Mouse (Mus musculus) C2C12 (cell line): Measurements from ENCODE around the gene Cnn2. TPM values are rescaled to one million over a fixed set of nuclear protein-coding genes. Genes with fewer than 3 reads are reported as not detected.

Source experiments
- H3K27me3 ChIP-seq: one replicate; pipeline ENCODE4 v1.6.1; 2011; ENCODE audit not compliant: control insufficient read depth, insufficient read depth, insufficient read length
- H3K36me3 ChIP-seq: one replicate; pipeline ENCODE4 v1.6.1; 2011; ENCODE audit not compliant: control insufficient read depth, insufficient read depth
- H3K4me3 ChIP-seq: one replicate; pipeline ENCODE4 v1.5.1; 2011; ENCODE audit warnings: mild to moderate bottlenecking, control low read depth; ENCODE audit not compliant: poor library complexity, insufficient read depth, severe bottlenecking
- H3K79me2 ChIP-seq: one replicate; pipeline ENCODE4 v1.6.1; 2011; ENCODE audit not compliant: control insufficient read depth, insufficient read depth
- H3K79me3 ChIP-seq: one replicate; pipeline ENCODE4 v1.6.1; 2011; ENCODE audit warnings: low read depth, control low read depth
- H3ac ChIP-seq: one replicate; pipeline ENCODE3; 2011; ENCODE audit warnings: low read depth; ENCODE audit not compliant: control insufficient read depth, insufficient read length
- CEBPB ChIP-seq: IDR thresholded peaks from one replicate; pipeline ENCODE4 v1.6.1; 2011; ENCODE audit warnings: low read depth, mild to moderate bottlenecking, control low read depth, moderate library complexity
- CTCF ChIP-seq: IDR thresholded peaks from one replicate; pipeline ENCODE4 v1.5.1; 2011; ENCODE audit not compliant: control insufficient read depth, insufficient read depth, insufficient read length
- FOSL1 ChIP-seq: IDR thresholded peaks from one replicate; pipeline ENCODE4 v1.8.0; 2011; ENCODE audit warnings: mild to moderate bottlenecking, low read length; ENCODE audit not compliant: poor library complexity, insufficient read depth, severe bottlenecking
- MAX ChIP-seq: IDR thresholded peaks from one replicate; pipeline ENCODE4 v1.6.1; 2011; ENCODE audit warnings: mild to moderate bottlenecking, control low read depth
- MYOD1 ChIP-seq: IDR thresholded peaks from one replicate; pipeline ENCODE4 v1.6.1; 2011; ENCODE audit warnings: low read depth; ENCODE audit not compliant: control insufficient read depth, insufficient read length
- MYOG ChIP-seq: IDR thresholded peaks from one replicate; pipeline ENCODE4 v1.6.1; 2011; ENCODE audit not compliant: control insufficient read depth, insufficient read length; ENCODE audit errors: extremely low read depth
- USF1 ChIP-seq: IDR thresholded peaks from one replicate; pipeline ENCODE4 v1.6.1; 2011; ENCODE audit warnings: low read depth, mild to moderate bottlenecking, control low read depth, moderate library complexity
- polyA plus RNA-seq: library from polyadenylated mRNA; unstranded; fragments of >200 nt; fragmentation: generic; extraction: Trizol; gene quantifications from one replicate; pipeline ENCODE4 v1.2.1, GENCODE M21; 2012; ENCODE audit warnings: missing spikeins

Gene Cnn2
- polyA plus RNA-seq, 1 experiment, result 437 TPM

DNA sequence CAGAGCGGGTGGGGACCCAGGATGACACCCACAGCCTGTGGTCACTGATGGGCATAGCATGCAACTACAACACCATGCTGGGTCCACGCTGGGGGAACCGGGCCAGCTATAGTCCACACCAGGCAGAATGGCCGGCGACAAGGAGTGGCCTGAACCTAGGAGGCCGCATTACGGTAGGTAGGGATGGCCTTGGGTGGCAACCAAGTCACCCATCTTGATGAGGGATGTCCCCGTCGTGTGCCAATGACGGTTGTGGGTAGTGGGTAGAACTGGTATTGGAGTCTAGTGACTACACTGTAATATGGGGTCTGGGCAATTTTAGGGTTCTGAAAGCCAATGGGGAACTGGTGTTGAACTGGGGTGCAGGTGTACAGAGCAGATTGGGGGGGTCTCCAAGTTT is 28.5 kb downstream of the Cnn2 start:
- no peak overlapping the region for H3K4me3 ChIP-seq
- TF ChIP-seq MAX, result no peak
- no peak for TF ChIP-seq CEBPB
- TF ChIP-seq FOSL1, result no peak
- TF ChIP-seq CTCF, result no peak
- TF ChIP-seq MYOG, result no peak
- TF ChIP-seq MYOD1, result no peak
- TF ChIP-seq USF1, result no peak
- no peaks in the 10 kb centered on the region for H3K79me2 ChIP-seq
- H3K79me3 ChIP-seq, result no peaks in the 10 kb centered on the region
- no peaks in the 10 kb centered on the region for H3K27me3 ChIP-seq
- H3ac ChIP-seq, result no peak overlapping the region
- peaks cover 15% of the 10 kb centered on the region for H3K36me3 ChIP-seq

DNA sequence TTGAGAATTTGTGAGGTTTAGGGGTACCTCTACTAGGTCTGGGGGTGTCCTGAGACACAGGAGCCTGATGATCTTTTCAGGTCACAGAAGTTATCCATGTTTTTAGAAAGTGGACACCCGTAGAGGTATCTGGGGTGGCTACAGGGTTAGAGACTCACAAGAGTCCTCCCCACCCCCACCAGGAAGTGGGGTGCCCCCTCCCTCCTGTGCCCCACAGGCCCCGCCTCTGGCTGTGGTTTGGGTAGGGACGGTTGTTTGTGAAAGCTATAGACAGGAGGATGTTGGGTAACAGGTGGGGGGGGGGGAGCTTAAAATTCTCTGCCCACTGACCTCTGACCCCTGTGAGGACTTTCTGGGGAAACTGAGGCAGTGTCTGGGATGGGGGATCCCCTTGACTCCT is 29.0 kb downstream of the Cnn2 start:
- TF ChIP-seq CEBPB (no peak), MAX (no peak), MYOG (no peak), MYOD1 (no peak), USF1 (no peak), FOSL1 (no peak), CTCF (no peak)
- Histone ChIP-seq H3K36me3 (peaks cover 12% of the 10 kb centered on the region), H3K79me2 (no peaks in the 10 kb centered on the region), H3ac (no peak overlapping the region), H3K27me3 (no peaks in the 10 kb centered on the region), H3K4me3 (no peak overlapping the region), H3K79me3 (no peaks in the 10 kb centered on the region)

DNA sequence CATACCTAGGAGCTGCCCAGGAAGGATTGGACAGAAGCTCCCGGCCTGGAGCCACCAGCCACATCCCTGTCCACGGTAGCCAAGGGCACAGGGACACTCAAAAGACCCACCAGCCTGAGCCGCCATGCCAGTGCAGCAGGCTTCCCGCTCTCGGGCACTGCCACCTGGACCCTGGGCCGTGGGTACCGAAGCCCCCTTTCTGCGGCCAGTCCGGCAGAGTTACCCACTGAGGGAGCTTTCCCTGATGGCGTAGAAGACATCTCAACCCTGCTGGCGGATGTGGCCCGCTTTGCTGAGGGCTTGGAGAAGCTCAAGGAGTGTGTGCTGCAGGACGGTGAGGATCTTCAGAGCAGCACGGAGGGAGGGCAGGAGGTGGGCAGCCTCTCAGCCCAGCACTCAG is 29.4 kb downstream of the Cnn2 start:
- TF ChIP-seq MYOD1 (no peak), MYOG (no peak), MAX (no peak), CTCF (no peak), CEBPB (no peak), USF1 (no peak), FOSL1 (no peak)
- Histone ChIP-seq H3K79me3 (no peaks in the 10 kb centered on the region), H3ac (no peak overlapping the region), H3K27me3 (no peaks in the 10 kb centered on the region), H3K79me2 (no peaks in the 10 kb centered on the region), H3K4me3 (no peak overlapping the region), H3K36me3 (peaks cover 11% of the 10 kb centered on the region)

DNA sequence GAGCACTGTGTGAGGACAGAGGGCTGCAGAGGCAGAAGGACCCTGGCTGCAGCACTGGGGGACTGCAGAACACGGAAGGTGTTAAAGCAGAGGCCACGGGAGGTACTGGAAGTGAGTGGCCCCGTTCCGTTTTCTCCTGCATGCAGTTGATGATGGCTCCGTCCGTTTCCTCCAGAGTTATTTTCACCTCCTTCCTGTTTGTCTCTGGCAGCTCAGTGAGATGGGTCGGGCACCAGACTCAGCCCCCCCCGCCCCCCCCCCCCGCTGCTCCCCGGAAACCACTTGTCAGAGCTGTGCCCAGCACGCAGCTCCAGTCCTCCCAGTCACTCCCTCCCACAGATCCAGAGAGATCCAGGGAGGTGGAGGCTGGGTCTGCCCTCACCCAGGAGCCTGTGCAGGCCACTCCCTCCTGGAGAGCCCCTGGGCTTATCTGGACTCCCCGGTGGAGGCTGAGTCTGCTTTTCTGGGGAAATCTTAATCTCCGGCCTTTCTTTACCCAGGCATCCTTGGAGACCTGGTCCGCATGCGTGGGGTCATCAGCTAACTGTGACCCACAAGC is 30.4 kb downstream of the Cnn2 start:
- TF ChIP-seq USF1, result no peak
- TF ChIP-seq FOSL1, result no peak
- peak overlapping the region; percentile 8 for H3ac ChIP-seq
- H3K79me2 ChIP-seq, result no peaks in the 10 kb centered on the region
- H3K36me3 ChIP-seq, result peaks cover 5% of the 10 kb centered on the region
- H3K27me3 ChIP-seq, result no peaks in the 10 kb centered on the region
- H3K79me3 ChIP-seq, result no peaks in the 10 kb centered on the region
- H3K4me3 ChIP-seq, result no peak overlapping the region

DNA sequence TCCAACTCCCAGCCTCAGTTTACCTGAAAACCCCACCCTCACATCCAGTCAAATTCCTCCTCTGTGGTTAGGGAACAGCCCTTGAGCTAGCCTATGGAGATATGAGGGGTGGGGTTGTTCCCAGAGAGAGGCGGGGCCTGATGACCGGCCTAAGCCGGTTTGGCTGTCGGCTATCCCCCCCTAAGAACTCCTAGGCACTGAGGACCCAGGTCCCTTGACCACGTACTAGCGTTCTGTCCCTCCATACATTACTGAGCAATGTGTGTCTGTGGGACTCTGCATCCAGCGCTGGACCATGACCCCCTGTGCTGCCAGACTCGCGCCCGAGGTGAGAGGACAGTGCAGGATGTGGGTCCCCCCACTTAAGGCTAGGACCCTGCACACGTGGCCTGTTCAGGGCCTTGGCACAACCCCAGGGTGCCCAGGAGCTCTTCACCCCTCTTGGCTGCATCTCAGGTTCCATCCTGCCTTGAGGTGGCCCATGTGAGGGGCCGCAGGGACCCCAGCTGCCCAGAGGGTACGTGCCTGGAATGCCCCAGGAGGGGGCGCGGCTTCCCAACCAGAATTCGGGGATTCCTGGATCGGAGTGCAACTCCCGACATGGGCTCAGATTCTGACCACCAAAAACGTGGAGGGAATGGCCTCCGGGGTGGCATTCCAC is 31.2 kb downstream of the Cnn2 start:
- no peaks in the 10 kb centered on the region for H3K27me3 ChIP-seq

DNA sequence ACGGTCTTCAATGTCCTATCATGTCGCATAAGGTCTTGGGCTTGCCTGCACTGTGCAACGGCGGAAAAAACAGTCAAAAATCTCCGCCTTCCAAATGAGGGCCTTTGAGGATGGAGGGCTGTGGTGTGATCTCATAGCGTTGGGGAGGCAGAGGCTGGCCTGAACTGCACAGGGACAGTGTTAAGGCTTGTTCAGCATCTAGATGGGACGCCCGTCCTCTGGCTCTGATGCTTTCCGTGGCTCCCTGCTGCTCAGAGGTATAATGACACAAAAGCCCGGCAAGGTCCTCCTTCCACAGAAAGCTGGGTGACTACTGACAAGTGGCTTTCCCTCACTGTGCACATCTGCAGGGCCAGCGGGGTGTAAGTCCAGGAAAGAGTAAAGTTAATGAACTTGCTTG is 31.8 kb downstream of the Cnn2 start:
- H3K79me2 ChIP-seq, result no peaks in the 10 kb centered on the region
- no peak overlapping the region for H3K4me3 ChIP-seq
- peaks cover 4% of the 10 kb centered on the region for H3K36me3 ChIP-seq
- H3K27me3 ChIP-seq, result no peaks in the 10 kb centered on the region
- H3ac ChIP-seq, result no peak overlapping the region
- no peak for TF ChIP-seq CTCF
- no peak for TF ChIP-seq CEBPB
- no peak for TF ChIP-seq MYOD1
- no peaks in the 10 kb centered on the region for H3K79me3 ChIP-seq

More for the DNA sequence above, 31.2 kb downstream of the Cnn2 start:
- Histone ChIP-seq H3K4me3 (no peak overlapping the region), H3K36me3 (peaks cover 5% of the 10 kb centered on the region), H3ac (no peak overlapping the region), H3K79me2 (no peaks in the 10 kb centered on the region), H3K79me3 (no peaks in the 10 kb centered on the region)
- TF ChIP-seq FOSL1 (no peak), MYOG (no peak), CTCF (no peak), USF1 (no peak), MYOD1 (no peak), CEBPB (no peak), MAX (no peak)
